In genomic region chr1:23720326-23720725, GRCm38 (mm10) we compare ENCODE assay signal across 25 mouse cellular contexts. TPM values are rescaled to one million over a fixed set of nuclear protein-coding genes. Genes with fewer than 3 reads are reported as not detected.
A peak's percentile ranks its signal among the peaks of the same experiment; 100 is the strongest.
DNase-seq lines count a peak whose midpoint lies in the region; ATAC-seq and TF ChIP-seq lines count a peak whose summit lies in the region.
"Had no signal": no experiment of that assay in that cellular context is flagged by ENCODE, and none has a peak within 500 bp of the region (broad histone marks: within the 10 kb centered on the region; RNA-seq: fewer than 3 reads in every experiment).

No protein-coding gene starts in this region.

- TF ChIP-seq CTCF in kidney, adult 2 months (conservative IDR thresholded peaks at IDR 0.05; ENCODE audit: insufficient read depth, insufficient read length, low read depth, low read length) = no peak

- peak; percentile 87 for ATAC-seq in neutrophil, adult 5-6 weeks (ENCODE audit: extremely low read depth, insufficient number of reproducible peaks, low FRiP score, poor library complexity, severe bottlenecking)
- ATAC-seq: forebrain, postnatal 0 days; hindbrain, embryonic 16.5 days; midbrain, embryonic 16.5 days; Patski had no signal

- 77% methylated on average over 8 of the region's 8 CpGs for WGBS in kidney, adult 2 months

- H3K4me1 ChIP-seq in kidney, adult 2 months (ENCODE audit: control insufficient read depth, insufficient read depth, low read length) = no peaks in the 10 kb centered on the region
- H3K4me1 ChIP-seq: embryonic facial prominence, embryonic 10.5 days; embryonic facial prominence, embryonic 15.5 days; forebrain, embryonic 12.5 days had no signal

- TF ChIP-seq POLR2A in kidney, adult 2 months (IDR thresholded peaks at IDR 0.05; ENCODE audit: low read depth, low read length) = no peak

- H3K27ac ChIP-seq in kidney, adult 2 months (ENCODE audit: insufficient read depth, low read depth, low read length) = no peak overlapping the region
- H3K27ac ChIP-seq: embryonic facial prominence, embryonic 10.5 days; embryonic facial prominence, embryonic 15.5 days; forebrain, embryonic 12.5 days had no signal

- H3K4me3 ChIP-seq in kidney, adult 2 months (ENCODE audit: insufficient read depth, low read depth, low read length) = no peak overlapping the region
- H3K4me3 ChIP-seq: embryonic facial prominence, embryonic 10.5 days; embryonic facial prominence, embryonic 15.5 days; forebrain, embryonic 12.5 days had no signal

- no peaks in the 10 kb centered on the region for H3K36me3 ChIP-seq in kidney, adult 2 months (ENCODE audit: control insufficient read depth, insufficient read depth, low read length)
- H3K36me3 ChIP-seq: embryonic facial prominence, embryonic 10.5 days; embryonic facial prominence, embryonic 15.5 days; forebrain, embryonic 12.5 days had no signal

- no peaks in the 10 kb centered on the region for H3K27me3 ChIP-seq in kidney, adult 2 months (replicated peaks; ENCODE audit: control insufficient read depth, insufficient read depth, low read length)
- H3K27me3 ChIP-seq: embryonic facial prominence, embryonic 15.5 days; forebrain, embryonic 12.5 days had no signal

- peak; percentile 16 for DNase-seq in lung, postnatal 36 days
- no peak for DNase-seq in lung, postnatal 14 days
- peak; percentile 10 to 23 for DNase-seq in spleen, postnatal 14 days (ENCODE audit: low spot score in 2 of 2)
- no peak for DNase-seq in frontal cortex, postnatal 10 days (ENCODE audit: low spot score in 2 of 2)
- no peak for DNase-seq in kidney, adult 2 months
- DNase-seq: adrenal gland, postnatal 10 days; cerebellum, adult 2 months; cerebellum, postnatal 25 days; forebrain, postnatal 0 days; gastrocnemius, postnatal 10 days; kidney, adult 8-10 months; kidney, postnatal 10 days; layer of hippocampus, adult 9-11 months; liver; right cerebral cortex, adult 18-20 months; right cerebral cortex, postnatal 4 days had no signal

RNA-seq across cellular contexts. Expression of gene B3gat2, which starts 41.2 kb away (rescaled TPM):
- 0.47 and 0.74 TPM in 2 replicates for total RNA-seq in neutrophil, adult 5-6 weeks (2017)
- 58.8 and 81.1 TPM in 2 replicates for polyA plus RNA-seq in kidney, adult 2 months (2012; rRNA removed)
- total RNA-seq: adrenal gland, postnatal 10 days; gastrocnemius, postnatal 10 days; heart, postnatal 25 days had no signal
- polyA plus RNA-seq: large intestine, adult 2 months had no signal

Comparison
In these comparisons a context has a peak if more than half of its experiments do, and no peak if none do; other contexts are left out.
1. DNase-seq: peak in lung, postnatal 36 days (single experiment) and spleen, postnatal 14 days (2 of 2); none in lung, postnatal 14 days (single experiment), frontal cortex, postnatal 10 days (0 of 2) and kidney, adult 2 months (single experiment).